Mouse (Mus musculus) layer of hippocampus, adult 2 months (tissue): ENCODE results near the gene Map7. TPM values are rescaled to one million over a fixed set of nuclear protein-coding genes. Genes with fewer than 3 reads are reported as not detected.

Experiments used
- DNase-seq, 2 experiments: peaks; one replicate each; pipeline ENCODE4 v3.0.0; 2022; ENCODE audit warnings: low spot score in 2 of 2
- H3K27ac ChIP-seq: fragments of 200-600 bp; 2 replicates; pipeline ENCODE4 v1.8.1; 2022
- H3K4me3 ChIP-seq: fragments of 200-600 bp; 2 replicates; pipeline ENCODE4 v1.8.1; 2022; ENCODE audit warnings: mild to moderate bottlenecking
- CTCF ChIP-seq: fragments of 200-600 bp; conservative IDR thresholded peaks from 2 replicates; pipeline ENCODE4 v1.8.1; 2022; ENCODE audit warnings: antibody characterized with exemption, mild to moderate bottlenecking, moderate library complexity
- total RNA-seq, 2 experiments: library from RNA; stranded (reverse); gene quantifications; 2 replicates each; pipeline ENCODE4 v1.2.3; 2021

The Map7 gene
- total RNA-seq, 2 experiments from 2014 or later: 109 to 127 TPM

GRCm38 (mm10) chr10:20202818-20203217 is 54.5 kb downstream of the Map7 start:
- Histone ChIP-seq H3K27ac (peak overlapping the region; percentile 83), H3K4me3 (no peak overlapping the region)
- peak in 1 of 2 experiments; percentile 30 for DNase-seq
- no peak for TF ChIP-seq CTCF

- Histone ChIP-seq H3K27ac (peak overlapping the region; percentile 83), H3K4me3 (no peak overlapping the region)
- TF ChIP-seq CTCF: no peak
- no peak for DNase-seq
Observed at GRCm38 (mm10) chr10:20203502-20203901, 55.2 kb downstream of the Map7 start.

- TF ChIP-seq CTCF: no peak
- peak overlapping the region; percentile 57; the same call in 1 of the 2 replicates for H3K27ac ChIP-seq
- H3K4me3 ChIP-seq: no peak overlapping the region
- no peak for DNase-seq
Observed at GRCm38 (mm10) chr10:20204696-20205431, 56.6 kb downstream of the Map7 start.

GRCm38 (mm10) chr10:20206966-20207365 is 58.7 kb downstream of the Map7 start:
- H3K27ac ChIP-seq: peak overlapping the region; percentile 55
- no peak for DNase-seq
- H3K4me3 ChIP-seq: no peak overlapping the region
- no peak for TF ChIP-seq CTCF

- Histone ChIP-seq H3K4me3 (no peak overlapping the region), H3K27ac (no peak overlapping the region)
- TF ChIP-seq CTCF: no peak
- DNase-seq: no peak
Observed at GRCm38 (mm10) chr10:20209609-20210341, 61.5 kb downstream of the Map7 start.

GRCm38 (mm10) chr10:20214418-20214817 is 66.1 kb downstream of the Map7 start:
- no peak overlapping the region for H3K4me3 ChIP-seq
- no peak for TF ChIP-seq CTCF
- no peak for DNase-seq

GRCm38 (mm10) chr10:20216982-20217381 is 68.7 kb downstream of the Map7 start:
- no peak for DNase-seq
- no peak overlapping the region for H3K4me3 ChIP-seq
- H3K27ac ChIP-seq: no peak overlapping the region
- no peak for TF ChIP-seq CTCF

More at GRCm38 (mm10) chr10:20214418-20214817, 66.1 kb downstream of the Map7 start:
- peak overlapping the region; percentile 39; the same call in 1 of the 2 replicates for H3K27ac ChIP-seq

GRCm38 (mm10) chr10:20218866-20219265 is 70.6 kb downstream of the Map7 start:
- no peak for DNase-seq
- peak; percentile 43 for TF ChIP-seq CTCF
- no peak overlapping the region for H3K4me3 ChIP-seq
- H3K27ac ChIP-seq: no peak overlapping the region

GRCm38 (mm10) chr10:20219538-20219937 is 71.3 kb downstream of the Map7 start:
- no peak overlapping the region for H3K4me3 ChIP-seq
- TF ChIP-seq CTCF: no peak
- DNase-seq: no peak
- no peak overlapping the region for H3K27ac ChIP-seq

- no peak for TF ChIP-seq CTCF
- Histone ChIP-seq H3K4me3 (no peak overlapping the region), H3K27ac (no peak overlapping the region; the same call in 1 of the 2 replicates)
- DNase-seq: no peak
Observed at GRCm38 (mm10) chr10:20220443-20221071, 72.3 kb downstream of the Map7 start.

GRCm38 (mm10) chr10:20222011-20222410 is 73.7 kb downstream of the Map7 start:
- H3K27ac ChIP-seq: no peak overlapping the region
- DNase-seq: no peak
- TF ChIP-seq CTCF: no peak
- no peak overlapping the region for H3K4me3 ChIP-seq

- peak in 1 of 2 experiments; percentile 9 for DNase-seq
- Histone ChIP-seq H3K27ac (peak overlapping the region; percentile 5; the same call in 1 of the 2 replicates), H3K4me3 (no peak overlapping the region)
- TF ChIP-seq CTCF: no peak
Observed at GRCm38 (mm10) chr10:20226728-20227127, 78.5 kb downstream of the Map7 start.

- Histone ChIP-seq H3K27ac (no peak overlapping the region; the same call in 1 of the 2 replicates), H3K4me3 (no peak overlapping the region)
- no peak for DNase-seq
- TF ChIP-seq CTCF: no peak
Observed at GRCm38 (mm10) chr10:20230026-20230425, 81.8 kb downstream of the Map7 start.
